Mouse (Mus musculus) layer of hippocampus, adult 8-10 months (tissue): ENCODE measurements at regions not wholly inside any gene's neighbourhood (a gene's known extent, or its start where the extent isn't known, plus 50 kb on each side); places are given as distances from the start of the nearest gene placed in this dataset.
"Not testable (repeated sequence)": the region's sequence is repeated elsewhere in the genome, so short reads cannot be mapped to it uniquely, and the experiment has no call there.

Experiments used
- DNase-seq, 2 experiments: peaks; one replicate each; pipeline ENCODE4 v3.0.0; 2022; ENCODE audit warnings: low spot score in 2 of 2

DNA sequence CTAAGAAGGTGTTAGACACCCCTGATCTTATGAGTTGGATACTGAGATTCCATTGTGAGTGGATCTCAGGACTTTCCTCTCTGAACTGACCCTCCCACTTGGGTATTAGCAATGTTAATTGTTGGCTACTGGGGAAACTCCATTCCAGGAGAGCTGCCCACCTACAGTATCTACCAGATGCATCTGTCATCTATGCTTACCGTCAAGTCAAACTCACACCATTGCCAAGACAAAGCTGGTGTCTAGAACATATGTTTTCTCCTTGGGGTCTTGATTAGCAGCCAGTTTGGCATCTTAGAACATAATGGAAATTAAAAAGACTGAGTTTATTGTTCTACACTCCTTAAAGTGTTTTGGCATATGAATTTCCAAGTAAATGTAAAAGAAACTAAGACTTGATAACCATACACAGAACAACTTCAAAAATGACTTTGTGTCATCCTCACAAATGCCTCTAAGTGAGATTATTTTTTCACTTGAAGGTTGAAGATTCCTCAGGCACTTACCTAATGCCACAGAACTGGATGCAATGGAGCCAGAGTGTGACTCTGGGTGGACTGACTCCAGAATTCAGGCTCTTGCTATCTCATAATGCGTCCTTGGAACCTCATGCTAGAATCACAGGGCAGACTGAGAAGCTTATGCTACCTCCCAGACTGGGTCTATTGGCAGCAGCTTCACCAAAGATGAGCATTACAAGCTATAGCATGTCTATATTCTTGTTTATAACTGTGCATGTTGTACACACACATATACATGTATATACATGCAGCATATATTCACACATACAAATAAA lies 107.5 kb upstream of the Rnf152 start:
- no peak for DNase-seq

GRCm38 (mm10) chr1:105462695-105463094 lies 106.2 kb upstream of the Rnf152 start:
- no peak for DNase-seq

DNA sequence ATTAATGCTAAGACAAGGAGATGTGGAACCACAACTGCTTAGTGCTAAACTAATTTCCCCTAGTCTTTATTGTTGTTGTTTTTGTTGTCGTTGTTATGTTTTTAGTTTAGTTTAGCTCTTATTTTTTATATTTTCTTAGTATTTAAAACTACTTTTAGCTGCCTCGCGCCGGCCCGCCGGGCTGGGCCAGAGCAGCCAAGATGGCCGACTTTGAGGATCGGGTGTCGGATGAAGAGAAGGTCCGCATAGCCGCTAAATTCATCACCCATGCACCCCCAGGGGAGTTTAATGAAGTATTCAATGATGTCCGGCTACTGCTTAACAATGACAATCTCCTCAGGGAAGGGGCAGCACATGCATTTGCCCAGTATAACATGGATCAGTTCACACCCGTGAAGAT lies 99.3 kb upstream of the Rnf152 start:
- not testable (repeated sequence) for DNase-seq

- no peak for DNase-seq
Observed at GRCm38 (mm10) chr1:105454687-105455086, 98.2 kb upstream of the Rnf152 start.

DNA sequence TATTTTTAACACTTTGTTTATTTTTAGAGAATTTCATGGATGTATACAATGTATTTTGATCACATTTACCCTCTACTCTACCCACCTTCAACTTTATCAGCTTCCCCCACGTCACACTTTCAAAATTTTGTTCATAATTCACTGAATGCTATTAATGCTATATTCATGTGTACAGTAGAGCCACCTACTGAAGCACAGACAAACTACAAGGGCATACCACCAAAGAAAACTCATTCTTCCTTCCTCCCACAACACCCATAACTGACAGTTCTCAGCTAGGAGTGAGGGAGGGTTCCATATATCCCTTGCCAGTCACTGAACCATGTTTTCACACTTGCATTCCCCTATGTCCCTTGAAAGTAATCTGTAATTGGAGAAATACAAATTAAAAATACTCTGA lies 89.7 kb upstream of the Rnf152 start:
- DNase-seq = no peak

GRCm38 (mm10) chr1:105443546-105443945 lies 87.0 kb upstream of the Rnf152 start:
- DNase-seq = no peak

- no peak for DNase-seq
Observed at GRCm38 (mm10) chr1:105440296-105440695, 83.8 kb upstream of the Rnf152 start.

DNA sequence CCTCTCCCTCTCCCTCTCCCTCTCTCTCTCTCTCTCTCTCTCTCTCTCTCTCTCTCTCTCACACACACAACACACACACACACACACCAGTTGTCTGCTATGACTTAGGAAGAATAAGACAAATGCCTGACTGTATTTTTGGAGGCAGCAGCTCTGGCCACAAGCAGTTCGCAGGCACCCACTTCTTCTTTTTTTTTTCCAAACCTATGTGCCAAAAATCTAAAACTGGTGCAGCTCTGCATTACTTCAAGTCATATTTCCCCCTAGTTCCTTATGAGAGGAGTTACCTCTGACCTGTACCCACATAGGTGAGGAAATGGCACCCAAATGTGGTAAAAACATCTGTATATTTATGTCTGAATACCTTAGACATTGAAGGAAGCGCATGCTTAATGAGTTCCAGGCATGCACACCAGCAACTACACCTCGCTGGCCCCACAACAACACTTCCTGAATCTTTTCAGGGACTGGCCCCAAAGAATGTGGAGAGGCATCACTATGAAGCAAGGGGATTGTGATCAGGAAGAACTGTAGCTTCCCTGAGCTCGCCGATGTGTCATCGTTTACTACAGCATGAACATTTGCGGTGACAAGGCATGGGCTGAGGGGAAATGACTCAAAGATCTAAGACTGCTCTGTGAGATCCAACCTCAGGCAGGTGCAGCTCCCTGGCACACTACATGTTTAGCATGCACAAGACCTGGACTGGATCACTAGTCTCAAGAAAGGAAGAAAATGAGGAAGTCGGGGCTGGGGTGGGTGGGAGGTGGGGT lies 78.3 kb upstream of the Rnf152 start:
- no peak for DNase-seq

DNA sequence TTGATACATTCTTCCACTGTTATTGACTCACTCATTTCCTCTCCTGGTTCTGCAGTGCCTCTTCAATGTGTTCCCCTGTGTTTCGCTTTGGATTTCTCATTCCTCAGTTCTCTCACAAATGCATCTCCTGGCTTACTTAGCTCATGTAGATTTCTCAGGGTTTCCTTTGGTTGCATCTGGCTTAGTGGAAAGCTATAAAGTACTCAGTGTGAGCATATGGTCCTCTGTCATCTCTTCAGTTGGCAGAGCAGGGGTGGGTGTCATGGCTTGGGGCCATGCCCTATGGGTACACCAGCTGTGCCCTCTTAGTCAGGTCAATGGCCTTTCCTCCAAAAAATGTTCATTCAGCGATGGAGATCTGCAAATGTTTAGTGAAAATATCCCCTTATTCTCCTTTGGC lies 77.4 kb upstream of the Rnf152 start:
- no peak for DNase-seq

DNA sequence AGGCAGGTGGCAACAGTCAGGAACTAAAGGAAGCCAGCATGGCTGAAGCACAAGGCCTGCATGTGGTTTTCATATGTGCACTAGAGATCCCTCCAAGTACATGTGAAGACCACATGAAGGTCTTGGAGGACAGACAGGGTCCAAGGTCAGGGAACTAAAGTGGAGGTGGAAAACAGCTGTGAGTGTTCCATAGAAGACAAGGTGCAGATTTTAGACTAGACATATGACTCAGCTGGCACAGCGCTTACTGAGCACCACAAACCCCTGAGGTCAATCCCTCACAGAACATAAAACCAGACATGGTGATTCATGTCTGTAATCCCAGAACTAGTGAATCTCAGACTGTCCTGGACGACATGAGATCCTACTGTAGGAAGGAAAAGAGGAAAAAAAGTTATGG lies 75.3 kb upstream of the Rnf152 start:
- DNase-seq = no peak

GRCm38 (mm10) chr1:105430712-105431111 lies 74.2 kb upstream of the Rnf152 start:
- no peak for DNase-seq

DNA sequence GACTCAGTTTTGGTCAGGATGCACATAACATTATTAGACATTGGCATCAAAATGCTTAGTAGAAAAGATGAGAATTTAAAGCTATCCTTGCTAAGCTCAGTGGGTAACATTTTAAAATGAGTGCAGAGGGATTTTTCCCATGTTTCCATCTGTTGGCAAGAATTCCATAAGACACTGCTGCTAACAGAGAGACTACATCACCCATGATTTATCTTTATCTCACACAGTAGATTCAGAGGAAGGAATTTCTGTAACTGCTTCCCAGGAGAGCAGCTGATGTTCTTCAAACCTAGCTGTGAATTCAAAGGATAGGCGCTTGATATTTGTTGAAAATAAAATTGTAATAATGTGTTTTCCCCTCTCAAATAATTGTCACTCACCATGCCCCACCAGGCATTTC lies 71.7 kb upstream of the Rnf152 start:
- no peak for DNase-seq

- no peak for DNase-seq
Observed at GRCm38 (mm10) chr1:105426086-105426485, 69.6 kb upstream of the Rnf152 start.

DNA sequence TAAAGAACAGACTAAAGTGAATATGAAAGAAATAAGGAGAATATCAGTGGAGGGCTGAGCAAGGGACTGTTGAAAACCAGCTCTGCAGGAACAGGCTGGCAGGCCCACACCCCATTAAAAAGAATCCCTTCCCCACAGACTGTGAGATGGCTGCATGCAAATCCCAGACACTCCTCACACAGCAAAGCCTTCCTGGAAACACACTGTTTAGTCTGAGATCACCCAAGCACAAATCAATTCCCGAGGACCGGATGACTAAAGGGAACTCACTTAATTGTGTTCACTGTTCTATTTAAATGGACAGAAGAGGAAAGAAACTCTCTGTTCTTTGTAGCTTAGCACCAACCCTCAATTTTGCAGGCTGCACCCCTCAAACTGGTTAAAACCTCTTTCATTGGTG lies 66.9 kb upstream of the Rnf152 start:
- no peak for DNase-seq

DNA sequence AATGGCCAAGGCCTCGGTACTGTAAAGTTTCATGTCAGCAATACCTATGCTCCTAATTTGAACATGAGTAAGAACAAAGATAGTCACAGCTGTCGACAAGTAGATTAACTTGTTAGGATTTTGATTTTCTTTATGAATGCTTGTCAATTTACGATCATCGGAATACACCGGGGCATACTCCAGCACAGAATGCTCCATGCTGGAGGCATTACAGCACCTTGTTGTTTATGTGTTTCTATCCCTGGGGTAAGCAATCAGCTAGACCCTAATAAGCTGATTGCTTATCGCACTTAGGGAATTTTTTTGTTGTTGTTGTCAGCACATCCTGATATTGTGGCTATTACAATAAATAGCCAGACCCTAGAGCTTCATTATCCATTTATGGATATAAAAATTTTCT lies 66.4 kb upstream of the Rnf152 start:
- no peak for DNase-seq

DNA sequence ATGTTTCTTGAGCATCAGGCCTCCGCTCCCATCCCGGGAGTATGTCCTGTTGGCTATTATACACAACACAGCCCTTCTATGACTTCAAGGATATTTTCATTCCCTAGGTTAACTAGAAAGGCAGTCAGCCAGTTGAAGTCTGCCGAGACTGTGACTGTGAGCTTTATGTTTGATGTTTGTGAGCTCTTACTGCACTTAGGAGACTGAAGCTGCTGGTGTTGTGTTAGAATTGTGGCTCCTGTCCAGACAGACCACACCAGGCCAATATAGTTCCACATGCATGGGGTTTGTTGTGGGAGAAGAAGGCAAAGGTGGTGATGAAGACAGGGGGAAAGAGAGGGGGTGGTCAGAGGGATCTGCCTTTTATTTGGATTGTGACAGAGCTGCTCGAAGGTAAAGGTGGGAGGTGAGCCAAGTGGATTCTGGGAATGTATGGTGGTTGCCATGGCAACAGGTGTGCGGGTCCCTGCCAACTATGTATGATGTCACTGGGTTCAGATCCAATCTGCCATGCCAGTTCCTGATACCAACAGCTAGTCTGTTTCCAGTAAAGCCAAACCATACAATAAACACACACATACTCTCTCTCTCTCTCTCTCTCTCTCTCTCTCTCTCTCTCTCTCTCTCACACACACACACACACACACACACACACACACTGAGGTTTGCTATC lies 64.0 kb upstream of the Rnf152 start:
- peak in 1 of 2 experiments; percentile 4 for DNase-seq
